Mouse (Mus musculus) embryonic facial prominence, embryonic 15.5 days (tissue): ENCODE measurements at regions not wholly inside any gene's neighbourhood (a gene's known extent, or its start where the extent isn't known, plus 50 kb on each side); places are given as distances from the start of the nearest gene placed in this dataset.
"Not testable (repeated sequence)": the region's sequence is repeated elsewhere in the genome, so short reads cannot be mapped to it uniquely, and the experiment has no call there.

Experiments
- ATAC-seq: fragments of 200-750 bp; cut with Nextera tagmentation; 2 replicates; pipeline ENCODE4 v1.8.0; 2017; ENCODE audit warnings: low read depth, moderate TSS enrichment; ENCODE audit not compliant: insufficient number of reproducible peaks, low FRiP score, low TSS enrichment
- H3K27ac ChIP-seq: fragments of 300-500 bp; sonication (generic); replicated peaks from 2 replicates; pipeline ENCODE4 v1.5.1; 2015; ENCODE audit warnings: mild to moderate bottlenecking, inconsistent platforms
- H3K27me3 ChIP-seq: fragments of 300-500 bp; sonication (generic); 2 replicates; pipeline ENCODE4 v1.6.1; 2015; ENCODE audit warnings: inconsistent platforms
- H3K36me3 ChIP-seq: fragments of 300-500 bp; sonication (generic); 2 replicates; pipeline ENCODE4 v1.6.1; 2015; ENCODE audit warnings: mild to moderate bottlenecking, inconsistent platforms
- H3K4me1 ChIP-seq: fragments of 300-500 bp; sonication (generic); 2 replicates; pipeline ENCODE4 v1.6.1; 2015; ENCODE audit warnings: inconsistent platforms
- H3K4me2 ChIP-seq: fragments of 300-500 bp; sonication (generic); replicated peaks from 2 replicates; pipeline ENCODE4 v1.6.1; 2015; ENCODE audit warnings: mild to moderate bottlenecking, inconsistent platforms
- H3K4me3 ChIP-seq: fragments of 300-500 bp; sonication (generic); replicated peaks from 2 replicates; pipeline ENCODE4 v1.5.1; 2015; ENCODE audit warnings: mild to moderate bottlenecking, inconsistent platforms
- H3K9ac ChIP-seq: fragments of 300-500 bp; sonication (generic); 2 replicates; pipeline ENCODE4 v1.6.1; 2015; ENCODE audit warnings: inconsistent platforms
- H3K9me3 ChIP-seq: fragments of 300-500 bp; sonication (generic); replicated peaks from 2 replicates; pipeline ENCODE4 v1.6.1; 2016; ENCODE audit warnings: inconsistent platforms
- WGBS: fragments of 180-500 bp; shearing (Covaris S2); methylation state at CpG from one replicate; pipeline ENCODE4 v1.1.7; 2015; 5-methylcytosine and 5-hydroxymethylcytosine counted together

- 88% methylated on average over 1 of the region's 1 CpGs for WGBS
- Histone ChIP-seq H3K9me3 (no peaks in the 10 kb centered on the region), H3K4me2 (no peak overlapping the region), H3K4me1 (no peaks in the 10 kb centered on the region), H3K27ac (no peak overlapping the region), H3K36me3 (no peaks in the 10 kb centered on the region), H3K4me3 (no peak overlapping the region), H3K27me3 (no peaks in the 10 kb centered on the region), H3K9ac (no peak overlapping the region)
- no peak for ATAC-seq
Observed at GRCm38 (mm10) chr1:164541711-164542110, 83.6 kb upstream of the Atp1b1 start.

- H3K27ac ChIP-seq, result no peak overlapping the region
- no peak for ATAC-seq
- 76% methylated on average over 5 of the region's 5 CpGs for WGBS
Observed at GRCm38 (mm10) chr1:164538304-164539043, 80.3 kb upstream of the Atp1b1 start.

GRCm38 (mm10) chr1:164537324-164537948 is 79.3 kb upstream of the Atp1b1 start:
- H3K9ac ChIP-seq, result no peak overlapping the region
- H3K36me3 ChIP-seq, result no peaks in the 10 kb centered on the region
- no peak overlapping the region for H3K27ac ChIP-seq
- H3K4me3 ChIP-seq, result no peak overlapping the region
- no peaks in the 10 kb centered on the region for H3K27me3 ChIP-seq
- H3K4me1 ChIP-seq, result no peaks in the 10 kb centered on the region
- WGBS, result 74% methylated on average over 7 of the region's 7 CpGs
- no peak for ATAC-seq
- no peak overlapping the region for H3K4me2 ChIP-seq
- H3K9me3 ChIP-seq, result no peaks in the 10 kb centered on the region

More at GRCm38 (mm10) chr1:164538304-164539043, 80.3 kb upstream of the Atp1b1 start:
- no peaks in the 10 kb centered on the region for H3K9me3 ChIP-seq
- H3K36me3 ChIP-seq, result no peaks in the 10 kb centered on the region
- no peaks in the 10 kb centered on the region for H3K27me3 ChIP-seq
- H3K4me1 ChIP-seq, result no peaks in the 10 kb centered on the region
- no peak overlapping the region for H3K9ac ChIP-seq
- H3K4me3 ChIP-seq, result no peak overlapping the region
- H3K4me2 ChIP-seq, result no peak overlapping the region

- Histone ChIP-seq H3K27ac (no peak overlapping the region), H3K4me1 (no peaks in the 10 kb centered on the region), H3K27me3 (no peaks in the 10 kb centered on the region), H3K9me3 (no peaks in the 10 kb centered on the region), H3K36me3 (no peaks in the 10 kb centered on the region), H3K9ac (no peak overlapping the region), H3K4me2 (no peak overlapping the region), H3K4me3 (no peak overlapping the region)
- 80% methylated on average over 5 of the region's 5 CpGs for WGBS
- no peak for ATAC-seq
Observed at GRCm38 (mm10) chr1:164532196-164532595, 74.0 kb upstream of the Atp1b1 start.

GRCm38 (mm10) chr1:164531741-164532140 is 73.6 kb upstream of the Atp1b1 start:
- ATAC-seq, result no peak
- H3K9me3 ChIP-seq, result no peaks in the 10 kb centered on the region
- H3K4me1 ChIP-seq, result no peaks in the 10 kb centered on the region
- H3K36me3 ChIP-seq, result no peaks in the 10 kb centered on the region
- H3K27me3 ChIP-seq, result no peaks in the 10 kb centered on the region
- H3K9ac ChIP-seq, result no peak overlapping the region
- H3K4me2 ChIP-seq, result no peak overlapping the region
- 75% methylated on average over 1 of the region's 1 CpGs for WGBS
- no peak overlapping the region for H3K4me3 ChIP-seq
- no peak overlapping the region for H3K27ac ChIP-seq

GRCm38 (mm10) chr1:164526748-164527147 is 68.6 kb upstream of the Atp1b1 start:
- Histone ChIP-seq H3K4me2 (no peak overlapping the region), H3K27ac (no peak overlapping the region), H3K9ac (no peak overlapping the region), H3K4me1 (no peaks in the 10 kb centered on the region), H3K4me3 (no peak overlapping the region), H3K9me3 (no peaks in the 10 kb centered on the region), H3K27me3 (no peaks in the 10 kb centered on the region), H3K36me3 (no peaks in the 10 kb centered on the region)
- no peak for ATAC-seq
- WGBS, result 95% methylated on average over 1 of the region's 1 CpGs

- no peaks in the 10 kb centered on the region for H3K9me3 ChIP-seq
- no peaks in the 10 kb centered on the region for H3K27me3 ChIP-seq
- no peak overlapping the region for H3K9ac ChIP-seq
- no peaks in the 10 kb centered on the region for H3K36me3 ChIP-seq
- H3K4me2 ChIP-seq, result no peak overlapping the region
- ATAC-seq, result no peak
- no peak overlapping the region for H3K27ac ChIP-seq
- 86% methylated on average over 3 of the region's 3 CpGs for WGBS
- no peaks in the 10 kb centered on the region for H3K4me1 ChIP-seq
- H3K4me3 ChIP-seq, result no peak overlapping the region
Observed at GRCm38 (mm10) chr1:164522377-164523150, 64.4 kb upstream of the Atp1b1 start.

- Histone ChIP-seq H3K4me1 (no peaks in the 10 kb centered on the region), H3K36me3 (no peaks in the 10 kb centered on the region), H3K9ac (no peak overlapping the region), H3K4me2 (no peak overlapping the region), H3K9me3 (no peaks in the 10 kb centered on the region), H3K27ac (no peak overlapping the region), H3K4me3 (no peak overlapping the region), H3K27me3 (no peaks in the 10 kb centered on the region)
- 86% methylated on average over 6 of the region's 6 CpGs for WGBS
- ATAC-seq, result no peak
Observed at GRCm38 (mm10) chr1:164521371-164522130, 63.4 kb upstream of the Atp1b1 start.

- H3K9ac ChIP-seq, result no peak overlapping the region
- no peak overlapping the region for H3K4me3 ChIP-seq
- H3K4me2 ChIP-seq, result no peak overlapping the region
- ATAC-seq, result no peak
- 93% methylated on average over 3 of the region's 3 CpGs for WGBS
- no peaks in the 10 kb centered on the region for H3K36me3 ChIP-seq
- H3K9me3 ChIP-seq, result no peaks in the 10 kb centered on the region
- no peaks in the 10 kb centered on the region for H3K4me1 ChIP-seq
- no peak overlapping the region for H3K27ac ChIP-seq
- no peaks in the 10 kb centered on the region for H3K27me3 ChIP-seq
Observed at GRCm38 (mm10) chr1:164518866-164519265, 60.7 kb upstream of the Atp1b1 start.

- Histone ChIP-seq H3K9ac (no peak overlapping the region), H3K4me2 (no peak overlapping the region), H3K4me3 (no peak overlapping the region), H3K27me3 (no peaks in the 10 kb centered on the region), H3K27ac (no peak overlapping the region), H3K4me1 (no peaks in the 10 kb centered on the region), H3K9me3 (no peaks in the 10 kb centered on the region), H3K36me3 (no peaks in the 10 kb centered on the region)
- no peak for ATAC-seq
- WGBS, result 78% methylated on average over 4 of the region's 4 CpGs
Observed at GRCm38 (mm10) chr1:164518308-164518707, 60.2 kb upstream of the Atp1b1 start.

GRCm38 (mm10) chr1:164517362-164517761 is 59.2 kb upstream of the Atp1b1 start:
- H3K4me3 ChIP-seq, ATAC-seq, H3K9me3 ChIP-seq, H3K27ac ChIP-seq, H3K9ac ChIP-seq, H3K27me3 ChIP-seq, H3K36me3 ChIP-seq, H3K4me1 ChIP-seq, H3K4me2 ChIP-seq: not testable (repeated sequence)
- WGBS, result 97% methylated on average over 2 of the region's 2 CpGs
